In genomic region chr10:81335393-81336340, GRCm38 (mm10) we compare ENCODE assay signal across 9 mouse cellular contexts. TPM values are rescaled to one million over a fixed set of nuclear protein-coding genes. Genes with fewer than 3 reads are reported as not detected.
A peak's percentile ranks its signal among the peaks of the same experiment; 100 is the strongest.
DNase-seq lines count a peak whose midpoint lies in the region; ATAC-seq lines count a peak whose summit lies in the region.
"Had no signal": no experiment of that assay in that cellular context is flagged by ENCODE, and none has a peak within 500 bp of the region (broad histone marks: within the 10 kb centered on the region; RNA-seq: fewer than 3 reads in every experiment).

No protein-coding gene starts in this region.

- H3K4me1 ChIP-seq in heart, embryonic 13.5 days: peaks cover 50% of the 10 kb centered on the region
- peaks cover 9% of the 10 kb centered on the region for H3K4me1 ChIP-seq in heart, embryonic 16.5 days (ENCODE audit: control insufficient read depth, insufficient read depth, low read length)
- H3K4me1 ChIP-seq in limb, embryonic 15.5 days: peaks cover 40% of the 10 kb centered on the region

- H3K9me3 ChIP-seq in heart, embryonic 13.5 days: no peaks in the 10 kb centered on the region
- no peaks in the 10 kb centered on the region for H3K9me3 ChIP-seq in heart, embryonic 16.5 days (replicated peaks; ENCODE audit: control insufficient read depth, low read length)
- no peaks in the 10 kb centered on the region for H3K9me3 ChIP-seq in limb, embryonic 15.5 days

- H3K9ac ChIP-seq in heart, embryonic 13.5 days: peak overlapping the region; percentile 65
- peak overlapping the region; percentile 54; the same call in 1 of the 2 replicates for H3K9ac ChIP-seq in heart, embryonic 16.5 days (ENCODE audit: low read length)
- H3K9ac ChIP-seq in limb, embryonic 15.5 days: 0 out of 2 replicates have a peak overlapping the region, but pooled peaks have one; percentile 11

- H3K4me2 ChIP-seq in heart, embryonic 13.5 days: peak overlapping the region; percentile 11; the same call in 1 of the 2 replicates
- H3K4me2 ChIP-seq in heart, embryonic 16.5 days (ENCODE audit: low read depth, low read length): no peak overlapping the region
- H3K4me2 ChIP-seq in limb, embryonic 15.5 days: 0 out of 2 replicates have a peak overlapping the region, but pooled peaks have one; percentile 23

- peaks cover 34% of the 10 kb centered on the region for H3K27me3 ChIP-seq in heart, embryonic 13.5 days (replicated peaks)
- peaks cover 4% of the 10 kb centered on the region for H3K27me3 ChIP-seq in heart, embryonic 16.5 days (ENCODE audit: control insufficient read depth, insufficient read depth, low read length)
- peaks cover 35% of the 10 kb centered on the region for H3K27me3 ChIP-seq in limb, embryonic 15.5 days

- no peak for DNase-seq in heart, adult 18-20 months
- DNase-seq in R1 (ENCODE audit: low read depth, low spot score): peak; percentile 66
- DNase-seq in adipocyte (ENCODE audit: low spot score): no peak
- no peak for DNase-seq in gastrocnemius, postnatal 25 days
- DNase-seq: thymus, postnatal 4 days had no signal

- H3K27ac ChIP-seq in heart, embryonic 13.5 days (replicated peaks): peak overlapping the region; percentile 73
- peak overlapping the region; percentile 72 for H3K27ac ChIP-seq in heart, embryonic 16.5 days (ENCODE audit: low read length)
- H3K27ac ChIP-seq in limb, embryonic 15.5 days: peak overlapping the region; percentile 92

- WGBS in heart, embryonic 13.5 days: 44% methylated on average over 18 of the region's 19 CpGs
- 41% methylated on average over 18 of the region's 19 CpGs for WGBS in heart, embryonic 16.5 days
- WGBS in limb, embryonic 15.5 days: 29% methylated on average over 19 of the region's 19 CpGs

- H3K4me3 ChIP-seq in heart, embryonic 13.5 days: no peak overlapping the region
- no peak overlapping the region for H3K4me3 ChIP-seq in heart, embryonic 16.5 days (ENCODE audit: low read length)
- H3K4me3 ChIP-seq in limb, embryonic 15.5 days: no peak overlapping the region

- ATAC-seq in heart, embryonic 13.5 days (ENCODE audit: extremely low read depth, insufficient number of reproducible peaks, low FRiP score, low TSS enrichment): no peak
- 0 out of 2 replicates have a peak, but pooled peaks have one; percentile 24 for ATAC-seq in heart, embryonic 16.5 days (replicated peaks; ENCODE audit: extremely low read depth, insufficient read depth, low FRiP score)
- peak; percentile 74 for ATAC-seq in limb, embryonic 15.5 days (ENCODE audit: insufficient number of reproducible peaks, low FRiP score, low TSS enrichment, low read depth)
- no peak for ATAC-seq in activated CD4-positive, CD25-positive, alpha-beta regulatory T cell, adult 4 months

- H3K36me3 ChIP-seq in heart, embryonic 13.5 days: peaks cover 10% of the 10 kb centered on the region; the same call in 1 of the 2 replicates
- H3K36me3 ChIP-seq in heart, embryonic 16.5 days (ENCODE audit: control insufficient read depth, insufficient read depth): no peaks in the 10 kb centered on the region
- H3K36me3 ChIP-seq in limb, embryonic 15.5 days: no peaks in the 10 kb centered on the region

RNA-seq across cellular contexts. Expression of gene Tbxa2r, which starts 7.1 kb away (rescaled TPM):
- 13.6 and 14.7 TPM in 2 replicates for polyA plus RNA-seq in heart, embryonic 13.5 days (2015; fragmentation: Nextera tagmentation; extraction: Ambion mirVana)
- 1 to 10 TPM; 2.5 to 2.7 TPM for total RNA-seq in heart, adult 18-20 months (2021)
- 15.2 and 16.3 TPM in 2 replicates for polyA plus RNA-seq in heart, embryonic 16.5 days (2015; fragmentation: Nextera tagmentation; extraction: Ambion mirVana)
- polyA plus RNA-seq in limb, embryonic 15.5 days (2015; fragmentation: Nextera tagmentation; extraction: Ambion mirVana): 11.9 and 12.8 TPM in 2 replicates
- total RNA-seq in gastrocnemius, postnatal 25 days (2021): under 1 TPM; 0.83 to 1.00 TPM
- polyA plus RNA-seq in activated CD4-positive, CD25-positive, alpha-beta regulatory T cell, adult 4 months (2017; shearing (Covaris generic)): 10 to 100 TPM; 20.9 to 21.4 TPM

RNA-seq across cellular contexts. Expression of gene Gipc3, which starts 7.4 kb away (rescaled TPM):
- 0.06 TPM in 1 of 2 replicates, not detected in the other for polyA plus RNA-seq in heart, embryonic 13.5 days (2015; fragmentation: Nextera tagmentation; extraction: Ambion mirVana)
- 1 to 10 TPM; 3.4 to 4.7 TPM for total RNA-seq in heart, adult 18-20 months (2021)
- 0.08 and 0.11 TPM in 2 replicates for polyA plus RNA-seq in heart, embryonic 16.5 days (2015; fragmentation: Nextera tagmentation; extraction: Ambion mirVana)
- 0.04 and 0.07 TPM in 2 replicates for polyA plus RNA-seq in limb, embryonic 15.5 days (2015; fragmentation: Nextera tagmentation; extraction: Ambion mirVana)
- 1 to 10 TPM; 1.0 to 1.3 TPM for total RNA-seq in gastrocnemius, postnatal 25 days (2021)
- not detected for polyA plus RNA-seq in activated CD4-positive, CD25-positive, alpha-beta regulatory T cell, adult 4 months (2017; shearing (Covaris generic))

RNA-seq across cellular contexts. Expression of gene Hmg20b, which starts 14.6 kb away (rescaled TPM):
- 81.9 and 90.9 TPM in 2 replicates for polyA plus RNA-seq in heart, embryonic 13.5 days (2015; fragmentation: Nextera tagmentation; extraction: Ambion mirVana)
- 10 to 100 TPM; 57.1 to 62.2 TPM for total RNA-seq in heart, adult 18-20 months (2021)
- polyA plus RNA-seq in heart, embryonic 16.5 days (2015; fragmentation: Nextera tagmentation; extraction: Ambion mirVana): 86.5 and 86.8 TPM in 2 replicates
- 86.0 and 89.9 TPM in 2 replicates for polyA plus RNA-seq in limb, embryonic 15.5 days (2015; fragmentation: Nextera tagmentation; extraction: Ambion mirVana)
- total RNA-seq in gastrocnemius, postnatal 25 days (2021): 10 to 100 TPM; 22.9 to 29.6 TPM
- polyA plus RNA-seq in activated CD4-positive, CD25-positive, alpha-beta regulatory T cell, adult 4 months (2017; shearing (Covaris generic)): 10 to 100 TPM; 18.7 to 20.6 TPM

RNA-seq across cellular contexts. Expression of gene Cactin, which starts 14.8 kb away (rescaled TPM):
- polyA plus RNA-seq in heart, embryonic 13.5 days (2015; fragmentation: Nextera tagmentation; extraction: Ambion mirVana): 25.6 and 28.2 TPM in 2 replicates
- 10 to 100 TPM; 14.6 to 15.8 TPM for total RNA-seq in heart, adult 18-20 months (2021)
- 28.1 and 29.6 TPM in 2 replicates for polyA plus RNA-seq in heart, embryonic 16.5 days (2015; fragmentation: Nextera tagmentation; extraction: Ambion mirVana)
- 37.3 and 39.3 TPM in 2 replicates for polyA plus RNA-seq in limb, embryonic 15.5 days (2015; fragmentation: Nextera tagmentation; extraction: Ambion mirVana)
- total RNA-seq in gastrocnemius, postnatal 25 days (2021): 1 to 10 TPM; 7.9 to 8.3 TPM
- 1 to 10 TPM; 5.1 to 5.7 TPM for polyA plus RNA-seq in activated CD4-positive, CD25-positive, alpha-beta regulatory T cell, adult 4 months (2017; shearing (Covaris generic))

RNA-seq across cellular contexts. Expression of gene Mfsd12, which starts 21.6 kb away (rescaled TPM):
- 10.7 and 11.1 TPM in 2 replicates for polyA plus RNA-seq in heart, embryonic 13.5 days (2015; fragmentation: Nextera tagmentation; extraction: Ambion mirVana)
- 10 to 100 TPM; 11.0 to 12.7 TPM for total RNA-seq in heart, adult 18-20 months (2021)
- 16.5 and 17.6 TPM in 2 replicates for polyA plus RNA-seq in heart, embryonic 16.5 days (2015; fragmentation: Nextera tagmentation; extraction: Ambion mirVana)
- 13.3 and 13.4 TPM in 2 replicates for polyA plus RNA-seq in limb, embryonic 15.5 days (2015; fragmentation: Nextera tagmentation; extraction: Ambion mirVana)
- total RNA-seq in gastrocnemius, postnatal 25 days (2021): 1 to 10 TPM; 2.3 to 2.9 TPM
- 1 to 10 TPM; 1.2 TPM for polyA plus RNA-seq in activated CD4-positive, CD25-positive, alpha-beta regulatory T cell, adult 4 months (2017; shearing (Covaris generic))

Comparison
In these comparisons a context has a peak if more than half of its experiments do, and no peak if none do; other contexts are left out.
1. ATAC-seq: peak in heart, embryonic 16.5 days (single experiment) and limb, embryonic 15.5 days (single experiment); none in heart, embryonic 13.5 days (single experiment) and activated CD4-positive, CD25-positive, alpha-beta regulatory T cell, adult 4 months (single experiment).
2. H3K9ac ChIP-seq: peak in every context shown above with its lines; median percentile 65 in heart, embryonic 13.5 days; 54 in heart, embryonic 16.5 days; 11 in limb, embryonic 15.5 days.
3. Peak in every context shown above with its lines, with median percentiles within 50 percentile points of each other: H3K27ac ChIP-seq.